Mouse (Mus musculus) gastrocnemius, adult 18-20 months (tissue): ENCODE measurements around the gene Kcnma1. TPM values are rescaled to one million over a fixed set of nuclear protein-coding genes. Genes with fewer than 3 reads are reported as not detected.

Source experiments
- DNase-seq: peaks from one replicate; pipeline ENCODE4 v3.0.0; 2021; ENCODE audit warnings: low spot score
- total RNA-seq, 2 experiments: library from RNA; stranded (reverse); gene quantifications; 2 replicates each; pipeline ENCODE4 v1.2.3; 2021

Kcnma1 gene
- total RNA-seq, 2 experiments from 2014 or later = 44.2 to 58.9 TPM

DNA sequence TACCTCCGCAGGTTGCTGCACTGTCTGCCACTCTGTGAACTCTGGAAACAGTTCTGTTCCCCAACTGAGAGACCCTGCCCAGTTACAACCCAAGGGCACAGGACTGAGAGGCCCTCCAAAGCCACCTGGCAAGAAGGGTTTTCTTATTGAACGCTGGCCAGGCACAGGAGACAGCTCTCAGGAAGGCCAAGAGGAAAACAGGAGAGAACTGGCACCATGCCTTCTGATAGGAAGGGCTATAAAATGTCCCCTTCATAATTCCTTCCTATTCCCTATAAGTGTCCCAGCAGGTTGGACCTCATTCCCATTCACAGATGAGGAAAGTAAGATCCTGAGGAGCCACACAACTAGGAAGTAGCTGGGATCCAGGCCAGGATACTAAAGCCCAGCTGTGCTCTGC lies 39.6 kb downstream of the Kcnma1 start:
- DNase-seq = no peak

DNA sequence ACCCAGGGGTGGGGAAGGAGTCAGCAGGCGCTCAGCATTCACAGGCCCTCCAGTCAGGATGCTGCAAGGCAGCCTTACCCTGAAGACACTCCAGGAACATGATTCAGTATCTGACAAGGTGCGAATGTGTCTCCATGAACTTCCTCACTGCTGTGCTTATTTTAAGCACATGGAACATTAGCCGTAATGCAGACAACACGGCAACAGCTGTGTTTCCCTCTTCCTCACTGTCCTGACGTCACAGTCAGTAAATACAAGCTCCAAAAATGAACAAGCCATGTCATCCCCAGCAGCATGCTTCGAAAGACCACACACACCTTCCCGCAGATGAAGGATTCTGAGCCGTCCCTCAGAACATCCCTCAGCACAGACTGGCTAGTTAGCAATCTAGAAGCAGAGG lies 47.8 kb downstream of the Kcnma1 start:
- DNase-seq = peak; percentile 68

DNA sequence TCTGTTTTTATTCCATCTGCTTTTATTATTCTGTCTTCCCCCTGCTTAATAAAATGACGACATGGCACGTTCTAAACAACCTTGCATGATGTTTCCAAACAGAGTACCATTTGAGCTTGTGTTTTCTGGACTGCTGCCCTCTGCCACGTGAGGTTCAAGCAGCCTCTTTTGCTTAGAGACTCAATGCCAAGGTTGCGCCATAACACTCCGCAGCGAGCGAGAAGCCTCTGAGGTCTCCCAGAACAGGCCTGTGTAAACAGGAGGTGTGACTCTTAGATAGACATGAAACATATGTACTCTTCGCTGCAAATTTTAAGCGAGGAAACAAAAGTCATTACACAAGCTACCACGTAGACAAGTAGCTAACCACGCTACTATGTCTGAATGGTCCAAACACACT lies 55.2 kb downstream of the Kcnma1 start:
- peak; percentile 33 for DNase-seq

DNA sequence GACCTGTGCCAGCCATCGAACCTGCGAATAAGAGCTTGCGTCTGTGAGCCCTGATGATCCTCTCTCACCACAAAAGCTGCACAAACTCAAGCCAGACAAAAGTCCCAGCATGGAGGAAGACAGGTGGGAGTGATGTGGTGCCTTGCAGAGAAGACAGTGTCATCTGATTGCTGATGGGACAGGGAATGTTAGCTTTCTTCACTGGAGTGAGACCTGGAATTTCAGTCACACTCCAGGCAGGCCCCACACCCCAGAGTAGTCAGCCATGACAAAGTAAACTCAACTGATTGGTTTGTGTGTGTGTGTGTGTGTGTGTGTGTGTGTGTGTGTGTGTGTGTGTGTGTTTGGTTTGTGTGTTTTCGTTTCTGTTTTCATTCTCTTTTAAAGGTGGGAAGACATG lies 57.0 kb downstream of the Kcnma1 start:
- no peak for DNase-seq

DNA sequence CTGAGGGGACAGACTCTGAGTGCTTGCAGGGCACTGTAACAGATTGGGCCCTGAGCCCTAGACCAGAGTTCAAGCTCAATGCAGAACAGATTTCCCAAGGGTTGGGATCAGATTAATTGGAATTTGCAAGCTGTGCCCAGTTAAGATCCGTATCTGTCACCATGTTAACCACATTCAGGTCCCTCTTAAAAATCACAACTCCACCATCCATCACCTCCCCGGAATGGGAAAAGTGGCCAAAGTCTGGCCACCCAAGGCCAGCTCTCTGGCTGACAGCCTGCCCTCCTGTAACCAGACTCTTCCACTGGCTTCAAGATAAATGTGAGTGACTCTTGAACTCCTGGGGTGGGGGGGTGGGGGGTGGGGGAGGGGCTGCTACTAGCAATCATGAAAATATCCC lies 70.4 kb downstream of the Kcnma1 start:
- peak; percentile 61 for DNase-seq

DNA sequence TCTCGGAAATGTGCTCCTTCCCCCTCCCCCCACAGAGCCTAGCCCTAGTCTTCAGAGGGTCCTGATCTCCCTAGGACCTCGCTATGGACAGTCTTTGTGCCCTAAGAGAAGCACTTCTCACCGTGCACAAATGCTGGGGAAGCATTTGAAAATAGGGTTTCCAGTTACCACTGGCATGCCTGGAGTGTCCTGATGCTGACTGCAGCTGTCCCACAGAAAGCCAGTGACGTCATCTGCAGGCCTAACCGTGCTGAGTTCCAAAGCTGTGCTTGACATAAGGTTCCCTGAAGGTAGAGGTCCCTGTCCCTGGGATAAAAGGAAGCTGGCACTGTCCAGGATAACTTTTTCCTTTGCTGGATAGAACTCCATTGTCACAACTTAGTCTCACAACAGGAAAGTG lies 71.1 kb downstream of the Kcnma1 start:
- DNase-seq = peak; percentile 75

DNA sequence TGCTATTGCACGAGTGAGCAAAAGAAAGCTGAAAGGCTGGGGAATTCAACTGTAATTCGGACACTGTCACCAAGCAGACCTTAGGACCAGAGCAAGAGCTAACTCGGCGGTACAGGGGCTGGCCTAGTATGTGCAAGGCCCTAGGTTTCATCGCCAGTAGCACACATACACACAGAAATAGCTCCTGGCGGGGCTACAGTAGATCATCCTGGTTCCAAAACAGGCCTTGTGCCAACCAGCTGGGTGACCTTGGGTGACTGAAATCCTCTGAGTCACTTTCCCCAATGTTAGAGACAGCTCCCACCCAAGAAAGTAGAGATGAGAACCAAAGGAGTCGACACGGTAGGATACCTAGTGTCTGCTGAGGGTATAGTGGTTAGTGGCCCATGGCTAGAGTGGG lies 72.2 kb downstream of the Kcnma1 start:
- DNase-seq = peak; percentile 84

DNA sequence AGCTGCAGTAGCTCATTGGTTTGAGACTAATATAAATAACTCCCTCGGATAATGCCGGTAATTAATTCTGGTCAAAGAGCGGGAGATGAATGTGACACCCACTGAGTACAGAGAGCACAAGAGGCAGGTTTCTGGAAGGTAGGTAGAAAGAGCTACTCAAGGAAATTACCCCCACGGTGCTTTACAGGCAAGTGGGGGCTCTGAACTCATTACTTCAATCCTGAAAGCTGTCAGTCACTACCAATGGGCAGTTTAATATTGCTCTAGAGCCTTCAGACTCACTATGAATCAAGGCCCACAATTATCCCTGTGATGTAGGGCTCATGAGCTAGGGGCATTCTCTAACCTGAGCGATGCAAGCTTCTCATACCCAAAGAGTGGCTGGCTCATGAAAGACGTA lies 79.3 kb downstream of the Kcnma1 start:
- DNase-seq = no peak

DNA sequence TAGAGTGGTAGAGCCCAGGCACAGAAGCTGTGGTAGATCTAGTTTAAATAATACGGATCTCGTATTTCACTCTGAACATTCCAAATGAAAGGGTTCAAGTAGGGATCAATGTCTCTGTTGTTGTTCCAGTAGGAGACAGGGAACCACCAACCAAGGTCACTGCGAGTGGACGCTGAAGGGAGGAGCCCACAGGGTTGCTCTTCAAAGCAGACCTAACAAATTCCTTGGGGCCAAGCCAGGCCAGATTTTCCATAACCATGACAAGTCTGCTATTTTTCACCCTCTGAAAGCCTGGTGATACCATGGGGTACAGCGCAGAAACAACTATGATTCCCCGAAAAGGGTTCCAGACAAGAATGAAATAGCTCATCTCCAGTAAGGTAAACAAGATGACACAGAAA lies 82.6 kb downstream of the Kcnma1 start:
- DNase-seq = peak; percentile 55

DNA sequence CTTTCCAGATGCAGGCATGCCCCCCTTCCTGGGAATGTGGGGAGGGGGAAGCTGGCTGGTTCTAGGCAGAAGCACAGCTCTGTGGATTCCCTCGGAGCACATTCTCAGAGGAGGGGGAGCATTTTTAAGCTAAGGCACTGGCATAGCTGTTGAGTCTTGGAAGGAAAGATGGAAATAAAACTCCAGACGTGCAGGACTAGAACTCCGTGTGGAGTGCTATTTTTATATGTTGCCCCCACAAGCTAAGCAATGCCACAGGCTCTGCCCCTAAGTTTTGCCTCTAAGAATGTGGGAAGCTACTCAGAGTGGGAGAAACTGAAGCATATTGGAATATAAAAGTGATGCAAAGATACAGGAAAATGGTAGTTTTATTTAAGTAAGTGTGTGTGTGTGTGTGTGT lies 85.1 kb downstream of the Kcnma1 start:
- no peak for DNase-seq

DNA sequence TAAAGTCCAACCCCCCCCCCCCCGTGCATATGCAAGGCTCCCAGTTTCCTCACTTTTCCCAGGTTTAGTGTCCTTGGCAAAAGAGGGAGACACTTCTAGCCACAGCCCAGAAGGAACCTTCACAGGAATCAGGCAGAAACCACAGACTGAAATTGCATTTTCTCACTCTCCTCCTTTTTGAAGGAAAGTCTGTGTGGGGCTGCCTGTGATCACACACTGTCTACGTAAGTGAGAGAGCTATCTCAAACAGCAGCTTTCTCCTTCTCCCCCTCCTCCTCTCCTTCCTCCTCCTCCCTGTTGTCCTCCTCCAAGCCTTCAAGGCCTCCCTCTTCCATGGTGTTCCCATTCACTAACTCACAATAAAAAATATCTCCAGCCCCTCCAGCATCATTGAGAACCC lies 90.9 kb downstream of the Kcnma1 start:
- no peak for DNase-seq

DNA sequence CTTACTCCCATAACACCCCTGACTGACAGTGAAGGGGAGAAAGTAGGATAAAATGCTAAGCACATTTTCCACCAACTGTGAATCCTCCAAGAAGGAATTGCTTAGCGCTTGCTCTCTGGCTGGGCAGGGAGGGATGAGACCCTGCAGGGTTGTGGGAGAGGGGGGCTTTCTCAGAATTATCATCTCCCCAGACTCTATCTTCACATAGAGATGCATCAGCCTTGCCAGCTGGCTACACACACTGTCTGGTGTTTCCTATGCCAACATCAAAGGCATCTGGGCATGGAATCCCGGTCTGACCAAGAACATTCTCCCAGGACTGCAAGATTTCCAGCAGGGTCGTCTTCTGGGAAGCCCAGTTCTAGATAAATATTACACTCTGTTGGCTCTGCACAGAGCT lies 91.5 kb downstream of the Kcnma1 start:
- no peak for DNase-seq

DNA sequence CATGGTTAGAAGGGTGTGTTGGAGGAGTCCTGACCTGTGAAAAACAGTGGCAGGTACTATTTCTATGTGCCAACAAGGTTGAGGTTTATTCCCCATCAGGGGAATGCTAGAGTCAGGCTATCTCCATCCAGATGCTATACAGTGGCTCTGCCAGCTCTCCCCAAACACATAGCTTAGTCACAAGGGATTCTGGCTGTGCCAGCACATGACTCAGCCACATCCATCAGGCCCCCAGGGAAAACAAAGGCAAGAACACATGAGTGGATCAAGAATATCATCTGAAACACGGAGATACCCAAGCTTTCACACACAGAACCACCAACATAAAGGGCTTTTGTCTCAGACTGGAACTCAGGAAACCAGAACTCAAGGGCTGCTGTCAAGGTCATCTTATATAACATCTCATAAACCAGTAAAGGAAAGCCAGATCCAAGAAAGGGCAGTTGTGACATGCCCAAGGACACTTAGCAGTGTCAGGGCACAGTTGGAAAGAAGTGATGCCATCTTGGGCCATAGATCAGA lies 103.1 kb downstream of the Kcnma1 start:
- no peak for DNase-seq

DNA sequence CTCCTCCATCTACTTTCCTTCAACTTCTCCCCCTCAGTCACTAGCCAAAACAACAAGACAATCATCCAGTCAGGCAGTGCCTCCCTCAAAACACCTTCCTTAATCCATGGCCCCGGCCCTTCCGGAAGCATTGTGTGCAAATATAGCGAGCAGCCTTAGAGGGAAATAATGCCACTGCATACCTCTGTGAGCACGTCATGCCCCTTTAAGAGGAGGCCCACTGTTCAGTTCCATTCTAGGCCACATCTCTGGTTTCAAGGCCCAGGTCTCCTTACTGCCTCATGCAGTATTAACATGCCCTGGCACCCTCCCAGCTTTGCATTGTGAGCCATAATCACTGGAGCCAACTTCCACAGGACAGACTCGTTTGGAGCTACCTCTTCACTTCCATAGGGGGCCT lies 105.7 kb downstream of the Kcnma1 start:
- no peak for DNase-seq

DNA sequence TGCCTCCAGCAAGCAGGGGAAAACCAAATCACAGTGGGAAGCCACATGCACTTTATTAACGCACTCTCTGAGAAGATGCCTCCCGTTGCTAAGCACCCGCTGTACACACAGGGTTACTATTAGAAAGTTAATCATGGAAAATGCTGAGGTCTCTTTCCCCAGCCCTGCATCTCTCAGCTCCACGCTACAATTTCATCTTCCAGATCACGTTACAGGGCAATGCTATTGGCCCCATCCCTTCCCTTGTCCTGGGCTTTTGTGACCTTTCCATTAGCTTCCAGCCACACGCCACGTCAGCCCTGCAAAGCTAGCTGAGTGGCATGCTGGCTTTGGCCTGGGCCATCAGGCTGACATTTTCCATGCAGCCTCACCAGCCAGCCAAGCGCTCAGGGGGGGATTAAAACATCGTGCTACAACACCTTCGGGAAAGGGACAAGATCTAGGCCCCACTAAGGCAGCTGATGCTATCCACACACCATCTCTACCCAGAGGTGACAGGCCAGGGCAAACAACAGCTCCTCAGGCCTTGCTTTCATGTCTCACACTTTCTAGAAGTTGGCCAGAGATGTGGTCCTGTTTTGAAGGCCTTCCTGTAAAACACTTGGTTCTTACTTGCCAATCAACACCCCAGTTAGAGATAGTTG lies 111.5 kb downstream of the Kcnma1 start:
- DNase-seq = peak; percentile 79

DNA sequence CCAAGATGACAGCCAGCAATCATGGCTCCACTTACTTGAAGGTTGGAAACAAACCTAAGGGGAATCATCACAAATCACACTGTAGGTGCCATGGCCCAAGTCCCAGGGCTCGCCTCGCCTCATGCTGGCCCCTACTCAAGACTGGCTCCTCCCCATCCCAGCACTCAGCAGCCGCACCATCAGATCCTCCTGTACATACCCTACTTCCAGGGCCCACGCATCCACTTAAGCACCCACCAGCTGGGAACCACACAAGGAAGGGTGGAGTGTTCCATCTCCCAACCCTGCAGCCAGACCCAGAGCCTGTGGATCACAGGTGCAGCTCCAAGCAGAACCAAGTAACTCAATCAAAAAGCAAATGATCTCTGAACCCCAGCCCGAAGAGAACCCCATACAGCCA lies 114.8 kb downstream of the Kcnma1 start:
- DNase-seq = no peak

DNA sequence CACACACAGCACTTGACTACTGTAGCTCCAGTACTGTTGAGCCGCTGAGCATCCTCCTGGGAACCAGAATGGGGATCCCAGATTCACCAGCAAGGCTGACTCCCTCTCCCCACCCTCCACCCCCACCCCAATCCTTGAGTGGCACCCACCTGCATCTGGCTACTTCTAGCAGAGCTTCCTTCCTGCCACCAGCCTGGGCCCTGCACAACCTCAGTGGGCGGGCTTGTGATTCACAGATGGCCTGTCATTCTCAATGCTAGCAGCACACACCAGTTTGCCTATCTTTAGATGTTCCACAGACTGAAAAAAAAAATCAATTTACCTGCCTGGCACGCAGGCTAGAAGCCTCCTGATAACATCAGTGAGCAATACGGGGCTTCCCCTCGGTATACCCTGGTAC lies 116.5 kb downstream of the Kcnma1 start:
- no peak for DNase-seq

DNA sequence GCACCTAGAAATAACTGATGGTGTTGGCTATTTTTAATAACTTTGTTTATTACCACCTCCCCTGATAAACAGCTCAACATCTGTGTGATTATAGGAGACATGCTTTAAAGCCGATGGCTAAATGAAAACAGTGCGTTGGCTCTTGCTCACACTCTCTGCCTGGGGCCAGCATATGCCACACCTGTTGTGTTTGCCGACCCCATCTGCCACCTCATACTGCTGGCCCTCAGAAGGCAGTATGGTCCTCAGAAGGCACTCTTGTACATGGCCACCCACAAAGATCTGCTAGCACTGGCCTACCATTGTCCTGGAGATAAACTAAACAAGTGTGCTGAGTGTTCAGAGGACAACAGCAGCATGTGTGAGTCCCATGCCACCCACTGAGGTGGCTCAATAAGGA lies 118.3 kb downstream of the Kcnma1 start:
- no peak for DNase-seq

DNA sequence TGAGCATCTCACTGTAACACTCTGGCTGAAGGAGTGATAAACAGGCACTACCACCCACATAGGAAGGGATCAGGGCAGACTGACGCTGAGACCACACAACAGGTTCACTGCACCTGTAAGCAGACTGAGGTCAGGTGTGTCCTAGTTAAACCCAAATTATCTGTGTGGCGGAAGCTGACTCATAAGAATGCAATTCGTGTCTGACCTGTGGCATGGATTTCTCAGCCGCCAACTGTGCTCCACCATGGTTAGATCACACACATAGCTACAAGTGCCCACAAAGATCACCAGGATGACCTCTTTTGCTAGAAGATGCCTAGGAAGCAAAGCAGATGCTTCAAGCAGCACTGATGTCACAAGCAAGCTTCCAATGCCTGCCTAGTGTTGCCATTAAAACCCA lies 128.2 kb downstream of the Kcnma1 start:
- no peak for DNase-seq

DNA sequence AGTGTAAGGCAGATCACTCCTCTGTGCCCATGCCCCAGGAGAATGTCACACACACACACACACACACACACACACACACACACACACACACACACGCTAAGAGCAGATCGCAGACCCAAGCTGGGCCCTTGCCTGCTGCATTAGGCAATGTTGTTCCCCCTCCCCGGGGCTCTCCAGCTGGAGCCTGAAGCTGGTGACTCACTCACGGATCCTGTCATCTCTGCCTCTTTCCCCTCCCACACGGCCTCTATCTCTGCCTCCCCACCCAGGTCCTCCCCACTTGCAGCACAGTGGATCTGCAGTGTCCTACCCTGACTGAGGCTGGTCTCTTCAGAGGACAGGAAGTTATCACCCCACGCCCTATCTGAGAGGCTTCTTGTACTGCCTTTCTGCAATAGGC lies 128.8 kb downstream of the Kcnma1 start:
- peak; percentile 49 for DNase-seq

DNA sequence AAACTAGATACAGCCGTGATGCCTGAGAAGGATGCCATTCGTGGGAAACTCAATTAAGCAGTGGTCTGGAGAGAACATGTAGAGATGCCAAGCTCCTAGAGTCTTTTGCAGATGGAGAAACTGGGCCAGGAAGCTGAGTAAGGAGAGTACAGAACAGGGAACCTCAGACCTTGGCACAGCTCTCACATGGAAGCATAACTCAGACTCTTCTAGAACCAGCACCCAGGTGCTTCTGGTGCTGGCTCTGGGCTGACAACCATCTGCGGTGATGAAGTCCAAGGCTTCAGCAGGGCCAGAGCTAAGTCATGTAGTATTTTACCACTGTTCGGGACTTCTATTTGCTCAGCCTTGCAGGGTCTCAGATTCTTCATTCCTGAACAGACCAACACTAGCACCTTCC lies 129.2 kb downstream of the Kcnma1 start:
- DNase-seq = peak; percentile 36

DNA sequence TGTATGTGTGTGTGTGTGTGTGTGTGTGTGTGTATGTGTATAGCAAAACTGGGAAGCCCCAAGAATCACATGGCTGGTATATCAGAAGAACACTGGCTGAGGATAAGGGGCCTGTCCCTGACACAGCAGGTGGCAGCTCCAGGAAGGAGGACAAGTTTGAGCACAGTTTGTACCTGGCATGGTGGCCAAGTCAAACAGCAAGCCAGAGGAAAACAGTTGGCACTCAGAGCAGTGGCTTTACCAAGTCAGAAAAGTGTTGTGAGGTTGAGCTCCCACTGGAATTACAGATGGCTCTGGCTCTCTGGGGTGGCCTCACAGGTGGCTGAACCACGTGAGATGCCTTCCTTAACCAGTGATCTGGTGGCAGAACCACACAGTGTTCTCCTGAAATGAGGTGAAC lies 132.3 kb downstream of the Kcnma1 start:
- DNase-seq = peak; percentile 90

DNA sequence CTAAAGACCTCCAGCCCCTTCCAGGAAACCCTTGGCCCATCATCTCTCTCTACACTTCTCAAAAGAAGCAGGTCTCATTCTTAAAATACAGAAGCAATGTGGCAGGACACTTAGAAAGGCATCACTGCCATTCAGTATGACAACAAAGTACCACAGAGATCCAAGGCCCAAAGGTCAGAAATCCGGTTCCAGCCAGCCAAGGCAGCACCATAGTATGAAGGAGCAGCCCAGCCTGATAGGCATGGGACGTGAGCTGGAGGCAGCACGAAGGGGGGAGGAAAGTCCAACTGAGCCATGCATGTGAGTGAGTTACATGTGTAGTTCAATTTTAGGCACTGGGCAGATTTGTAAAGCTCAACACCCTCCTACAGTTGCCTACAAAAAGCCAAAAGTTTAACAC lies 135.0 kb downstream of the Kcnma1 start:
- no peak for DNase-seq

DNA sequence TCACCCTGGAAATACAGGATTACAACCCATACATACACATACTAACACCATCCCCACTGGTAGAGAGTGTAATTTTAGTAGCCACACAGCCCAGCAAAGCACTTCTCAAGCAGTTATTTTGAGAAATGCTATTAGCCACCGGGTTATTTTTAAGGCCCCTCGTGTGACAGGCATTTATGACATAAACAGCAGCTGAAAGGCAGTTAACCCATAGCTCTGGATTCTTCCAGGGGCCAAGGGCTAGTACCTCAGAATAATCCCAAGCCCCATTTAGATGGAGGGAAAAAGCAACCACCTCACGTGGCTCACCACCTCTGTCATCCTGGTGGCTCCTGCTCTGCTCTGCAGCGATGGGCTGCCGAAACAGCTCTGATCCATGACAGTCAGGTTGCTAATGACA lies 136.7 kb downstream of the Kcnma1 start:
- peak; percentile 71 for DNase-seq
